Mouse (Mus musculus) liver, embryonic 14.5 days (tissue): ENCODE results near the gene Wbp2. TPM values are rescaled to one million over a fixed set of nuclear protein-coding genes. Genes with fewer than 3 reads are reported as not detected.

Experiments
- ATAC-seq: fragments of 200-750 bp; cut with Nextera tagmentation; 2 replicates; pipeline ENCODE4 v1.8.0; 2017; ENCODE audit warnings: moderate number of reproducible peaks, mild to moderate bottlenecking, moderate library complexity; ENCODE audit not compliant: insufficient read depth
- DNase-seq, 3 experiments: peaks; one replicate each; pipeline ENCODE4 v3.0.0-alpha.2; 2012 to 2013; ENCODE audit warnings: low read depth in 3 of 3, low spot score in 3 of 3
- H3K27ac ChIP-seq: fragments of 300-500 bp; sonication (generic); 2 replicates; pipeline ENCODE4 v1.5.1; 2014; ENCODE audit warnings: moderate library complexity, mild to moderate bottlenecking, control low read depth, inconsistent platforms
- H3K27me3 ChIP-seq: fragments of 300-500 bp; sonication (generic); 2 replicates; pipeline ENCODE4 v1.6.1; 2014; ENCODE audit warnings: mild to moderate bottlenecking, low read length, moderate library complexity; ENCODE audit not compliant: control insufficient read depth, insufficient read depth
- H3K36me3 ChIP-seq: fragments of 300-500 bp; sonication (generic); replicated peaks from 2 replicates; pipeline ENCODE4 v1.6.1; 2014; ENCODE audit warnings: low read depth; ENCODE audit not compliant: control insufficient read depth, insufficient read depth
- H3K4me1 ChIP-seq, 2 experiments: fragments of 200-500 bp in 1 of 2; fragments of 300-500 bp in 1 of 2; sonication (generic) in 1 of 2; replicated peaks; 2 replicates each; pipeline ENCODE4 v1.6.1; 2012 to 2014; ENCODE audit warnings: antibody characterized with exemption in 1 of 2, inconsistent platforms in 1 of 2, low read length in 1 of 2; ENCODE audit not compliant: control insufficient read depth in 2 of 2, insufficient read depth in 2 of 2
- H3K4me2 ChIP-seq: fragments of 300-500 bp; sonication (generic); 2 replicates; pipeline ENCODE4 v1.6.1; 2014; ENCODE audit warnings: low read depth, mild to moderate bottlenecking, control low read depth, moderate library complexity
- H3K4me3 ChIP-seq, 2 experiments: fragments of 200-500 bp in 1 of 2; fragments of 300-500 bp in 1 of 2; sonication (generic) in 1 of 2; 2 replicates each; pipeline ENCODE4 v1.5.1; 2012 to 2014; ENCODE audit warnings: low read depth in 2 of 2, low read length in 2 of 2, mild to moderate bottlenecking in 2 of 2, control low read depth in 1 of 2, inconsistent platforms in 1 of 2, moderate library complexity in 1 of 2; ENCODE audit not compliant: insufficient read depth in 1 of 2
- H3K9ac ChIP-seq: fragments of 300-500 bp; sonication (generic); replicated peaks from 2 replicates; pipeline ENCODE4 v1.6.1; 2014; ENCODE audit warnings: mild to moderate bottlenecking, control low read depth, moderate library complexity
- H3K9me3 ChIP-seq: fragments of 300-500 bp; sonication (generic); 2 replicates; pipeline ENCODE4 v1.6.1; 2016; ENCODE audit warnings: low read length, mixed read lengths; ENCODE audit not compliant: control insufficient read depth
- CTCF ChIP-seq: IDR thresholded peaks from 2 replicates; pipeline ENCODE4 v1.5.1; 2016; ENCODE audit warnings: antibody characterized with exemption, low read depth, control low read depth
- EP300 ChIP-seq: IDR thresholded peaks from 2 replicates; pipeline ENCODE4 v1.6.1; 2016; ENCODE audit warnings: antibody characterized with exemption, low read depth
- WGBS: fragments of 180-500 bp; shearing (Covaris S2); extraction: QIAGEN DNeasy Blood & Tissue Kit; methylation state at CpG from one replicate; pipeline ENCODE4 v1.1.7; 2014; ENCODE audit not compliant: insufficient replicate concordance; 5-methylcytosine and 5-hydroxymethylcytosine counted together
- polyA plus RNA-seq, 2 experiments: library from polyadenylated mRNA; depleted of rRNA in 1 of 2; stranded (reverse) in 1 of 2; unstranded in 1 of 2; fragments of >200 nt; fragmentation: Nextera tagmentation in 1 of 2; extraction: Ambion mirVana in 1 of 2; gene quantifications; 2 replicates each; pipeline versions ENCODE4 v1.2.1 to v1.2.3; 2012 to 2014

Wbp2 gene
- polyA plus RNA-seq, 2 experiments = 46.2 to 74.5 TPM

DNA sequence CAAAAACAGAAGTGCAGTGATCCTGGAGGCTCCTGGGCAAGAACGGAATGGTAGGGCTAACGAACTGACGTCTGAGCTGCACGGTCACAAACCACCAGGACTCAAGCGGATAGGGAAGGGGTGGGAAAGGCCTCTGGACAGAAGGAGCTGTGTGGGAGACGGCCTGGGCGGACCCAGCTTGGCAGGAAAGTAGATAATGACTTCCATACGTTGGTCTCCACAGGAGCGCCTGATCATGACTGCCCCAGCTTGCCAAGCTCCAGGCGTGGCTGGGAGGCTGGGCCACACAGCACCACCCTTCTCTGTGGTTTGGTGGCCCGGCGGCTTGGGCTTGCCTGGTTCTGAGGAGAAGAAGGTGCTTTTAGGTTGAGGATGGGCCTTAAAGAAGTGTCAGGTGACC is 30.4 kb upstream of the Wbp2 start:
- TF ChIP-seq CTCF (no peak), EP300 (no peak)
- Histone ChIP-seq H3K27me3 (no peaks in the 10 kb centered on the region), H3K9me3 (no peaks in the 10 kb centered on the region), H3K4me3 (no peak overlapping the region), H3K4me1 (peaks cover 0 to 2% of the 10 kb centered on the region in 2 experiments; a peak in 2 of 4 replicates), H3K9ac (no peak overlapping the region), H3K27ac (no peak overlapping the region), H3K36me3 (no peaks in the 10 kb centered on the region), H3K4me2 (no peak overlapping the region)
- no peak for ATAC-seq
- no peak for DNase-seq
- WGBS = 45% methylated on average over 12 of the region's 12 CpGs

DNA sequence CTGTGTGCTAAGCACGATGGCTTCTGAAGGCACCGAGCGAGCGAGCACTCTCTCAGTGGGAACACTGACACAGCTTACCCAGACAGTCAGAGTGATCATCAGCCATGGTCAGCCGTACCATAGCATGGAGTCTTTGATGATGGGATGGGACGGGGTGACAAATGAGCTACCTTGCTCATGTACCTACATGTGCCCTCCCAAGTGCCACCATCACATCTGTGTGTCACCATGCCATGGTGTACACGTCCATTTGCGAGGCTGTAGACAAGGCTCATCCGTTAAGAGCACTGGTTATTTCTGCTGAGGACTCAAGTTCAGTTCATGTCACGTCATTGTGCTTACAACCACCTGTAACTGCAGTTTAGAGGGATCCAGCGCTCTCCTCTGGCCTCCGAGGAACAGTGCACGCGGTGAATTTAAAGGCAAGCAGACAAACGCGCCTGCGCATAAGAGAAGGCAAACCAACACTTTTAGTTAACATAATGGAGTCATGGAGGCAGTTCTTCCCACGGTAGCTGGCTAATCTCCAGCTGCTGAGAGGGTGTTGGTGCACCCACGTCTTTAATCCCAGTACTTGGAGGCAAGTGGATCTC is 24.9 kb upstream of the Wbp2 start:
- Histone ChIP-seq H3K4me2 (no peak overlapping the region), H3K27me3 (peaks cover 38% of the 10 kb centered on the region), H3K27ac (no peak overlapping the region), H3K4me3 (no peak overlapping the region), H3K9ac (no peak overlapping the region), H3K9me3 (no peaks in the 10 kb centered on the region), H3K4me1 (peaks cover 0 to 3% of the 10 kb centered on the region in 2 experiments; a peak in 2 of 4 replicates), H3K36me3 (no peaks in the 10 kb centered on the region)
- WGBS = 82% methylated on average over 19 of the region's 19 CpGs
- no peak for DNase-seq
- TF ChIP-seq EP300 = no peak
- TF ChIP-seq CTCF = no peak
- no peak for ATAC-seq

DNA sequence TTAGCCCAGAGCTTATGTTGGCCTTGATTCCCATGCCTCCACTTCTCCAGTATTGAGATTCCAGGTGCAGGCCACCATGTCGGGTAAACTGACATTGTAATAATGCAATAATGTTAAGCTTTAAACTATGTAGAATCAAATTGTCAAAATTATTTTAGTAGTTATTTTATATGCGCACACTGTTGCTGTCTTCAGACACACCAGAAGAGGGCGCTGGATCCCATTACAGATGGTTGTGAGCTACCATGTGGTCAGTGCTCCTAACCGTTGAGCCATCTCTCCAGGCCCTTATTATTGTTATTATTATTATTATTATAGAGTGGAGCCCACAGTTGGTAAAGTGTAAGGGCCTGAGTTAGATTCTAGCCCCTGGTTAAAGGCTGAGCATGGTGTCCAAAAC is 24.3 kb upstream of the Wbp2 start:
- no peaks in the 10 kb centered on the region for H3K9me3 ChIP-seq
- no peak overlapping the region for H3K4me3 ChIP-seq
- DNase-seq (no peak), ATAC-seq (no peak)
- H3K9ac ChIP-seq = no peak overlapping the region
- peaks cover 0 to 6% of the 10 kb centered on the region in 2 experiments; a peak in 3 of 4 replicates for H3K4me1 ChIP-seq
- H3K27me3 ChIP-seq = peaks cover 38% of the 10 kb centered on the region
- H3K27ac ChIP-seq = no peak overlapping the region
- H3K36me3 ChIP-seq = no peaks in the 10 kb centered on the region
- TF ChIP-seq CTCF = no peak
- TF ChIP-seq EP300 = no peak
- H3K4me2 ChIP-seq = no peak overlapping the region
- WGBS = 67% methylated on average over 4 of the region's 4 CpGs

DNA sequence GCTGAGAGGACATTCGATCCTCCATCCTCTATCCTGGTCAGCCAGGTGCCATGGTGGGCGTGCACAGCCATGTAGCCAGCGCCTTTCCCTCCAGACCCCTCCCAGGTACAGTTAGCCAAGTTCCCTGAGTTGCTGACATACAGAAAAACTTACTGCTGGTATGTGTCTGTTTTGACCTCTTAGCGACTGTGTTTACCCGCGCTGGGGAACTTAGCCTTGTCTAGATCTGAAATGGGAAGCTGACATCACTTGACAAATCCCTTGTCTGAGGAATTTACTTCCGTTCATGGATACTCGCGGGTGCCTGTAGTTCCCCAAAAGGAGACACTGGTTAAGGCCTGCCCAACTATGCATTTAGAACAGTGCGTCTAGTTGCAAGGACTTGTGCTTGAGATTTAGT is 23.7 kb upstream of the Wbp2 start:
- no peak overlapping the region for H3K9ac ChIP-seq
- H3K4me3 ChIP-seq = peak overlapping the region in 1 of 2 experiments; percentile 50; a peak in 3 of 4 replicates
- 16% methylated on average over 10 of the region's 10 CpGs for WGBS
- H3K4me2 ChIP-seq = peak overlapping the region; percentile 56
- peaks cover 0 to 6% of the 10 kb centered on the region in 2 experiments; a peak in 3 of 4 replicates for H3K4me1 ChIP-seq
- H3K27me3 ChIP-seq = peaks cover 38% of the 10 kb centered on the region
- no peak for TF ChIP-seq CTCF
- no peaks in the 10 kb centered on the region for H3K9me3 ChIP-seq
- DNase-seq (no peak), ATAC-seq (0 out of 2 replicates have a peak, but pooled peaks have one; percentile 11)
- no peaks in the 10 kb centered on the region for H3K36me3 ChIP-seq
- H3K27ac ChIP-seq = no peak overlapping the region

DNA sequence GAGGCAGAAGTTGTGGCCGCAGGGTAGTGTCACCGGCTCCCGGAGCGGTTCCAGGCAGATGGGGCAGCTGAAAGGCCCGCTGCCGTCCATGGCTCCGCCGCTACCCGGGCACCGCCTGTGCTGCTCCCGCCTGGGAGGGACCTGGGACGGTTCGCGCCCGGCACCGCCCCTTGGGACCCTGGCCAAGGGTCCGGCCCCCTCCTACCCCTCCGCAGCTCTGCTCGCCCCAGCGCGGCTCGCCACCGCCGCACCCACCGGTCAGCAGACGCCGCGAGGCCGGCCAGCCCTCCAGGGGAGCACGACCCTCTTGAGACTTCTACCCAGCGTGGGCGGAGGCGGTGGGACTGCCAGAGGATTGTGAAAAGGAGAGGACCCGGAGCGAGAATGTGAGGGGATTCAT is 23.3 kb upstream of the Wbp2 start:
- Histone ChIP-seq H3K4me2 (peak overlapping the region; percentile 56), H3K27me3 (peaks cover 38% of the 10 kb centered on the region), H3K9me3 (no peaks in the 10 kb centered on the region), H3K36me3 (no peaks in the 10 kb centered on the region), H3K4me3 (peak overlapping the region; percentile 26 to 50), H3K4me1 (peaks cover 0 to 6% of the 10 kb centered on the region in 2 experiments; a peak in 3 of 4 replicates), H3K27ac (no peak overlapping the region), H3K9ac (no peak overlapping the region; the same call in 1 of the 2 replicates)
- no peak for TF ChIP-seq EP300
- TF ChIP-seq CTCF = no peak
- DNase-seq (no peak), ATAC-seq (peak; percentile 36; the same call in 1 of the 2 replicates)
- 3% methylated on average over 35 of the region's 35 CpGs for WGBS
